Mouse (Mus musculus) thymus, postnatal 25 days (tissue): Measurements from ENCODE around the gene H2al2c.
"Not testable (repeated sequence)": the region's sequence is repeated elsewhere in the genome, so short reads cannot be mapped to it uniquely, and the experiment has no call there.

Experiments used
- DNase-seq: peaks from one replicate; pipeline ENCODE4 v3.0.0; 2022

Gene H2al2c

DNA sequence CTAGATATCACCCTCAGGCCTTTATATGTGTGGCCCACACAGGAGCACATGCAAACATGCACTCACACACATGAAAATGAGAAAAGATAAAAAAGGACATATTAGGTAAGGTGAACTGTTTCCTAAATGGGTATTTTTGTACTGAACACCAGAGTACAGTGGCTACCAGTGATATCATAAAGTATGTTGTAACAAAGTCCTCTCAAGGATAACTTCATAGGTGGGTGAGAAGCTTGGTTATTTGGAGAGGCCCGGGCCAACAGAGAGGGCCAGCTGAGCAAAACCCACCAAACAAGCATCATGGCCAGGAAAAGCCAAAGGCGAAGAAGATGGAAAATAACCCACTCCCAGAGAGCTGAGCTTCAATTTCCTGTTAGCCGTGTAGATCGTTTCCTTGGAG, at the start of gene H2al2c:
Gene H2al2c, plus strand, starts transcription at position 301 of the 400 bp plus-strand sequence.
- not testable (repeated sequence) for DNase-seq
